Mouse (Mus musculus): ENCODE measurements at regions not wholly inside any gene's neighbourhood (a gene's known extent, or its start where the extent isn't known, plus 50 kb on each side); places are given as distances from the start of the nearest gene placed in this dataset.

DNA sequence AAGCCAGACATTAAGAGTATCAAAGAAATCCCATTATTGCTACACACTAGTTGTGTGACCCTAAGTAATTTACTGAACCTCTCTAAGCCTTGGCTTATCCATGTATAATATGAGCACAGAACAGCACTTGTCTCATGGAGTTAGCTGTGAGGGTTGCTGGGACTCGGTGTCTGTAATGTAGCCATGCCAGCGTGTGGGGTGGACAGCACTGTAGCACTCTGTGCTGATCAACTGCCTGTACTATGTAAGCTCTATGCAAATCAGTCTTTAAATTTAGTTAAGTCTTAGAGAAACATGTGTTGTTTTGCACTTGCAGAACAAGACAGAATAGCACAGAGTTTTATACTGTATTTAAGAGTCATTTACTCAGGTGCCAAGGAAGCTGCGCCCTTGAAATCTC is 225.0 kb upstream of the N6amt1 start:
- DNase-seq (ENCODE audit: low read depth, low spot score), result no peak
- TF ChIP-seq CHD2 (IDR thresholded peaks at IDR 0.05; ENCODE audit: low read depth, low read length) (no peak), HCFC1 (IDR thresholded peaks at IDR 0.05; ENCODE audit: borderline replicate concordance, insufficient read depth, low read length) (no peak), ZC3H11A (IDR thresholded peaks at IDR 0.05; ENCODE audit: borderline replicate concordance, low read depth, low read length) (no peak), MAFK (IDR thresholded peaks at IDR 0.05; ENCODE audit: insufficient read depth, low read depth, low read length) (no peak), ZNF384 (IDR thresholded peaks at IDR 0.05; ENCODE audit: low read depth, low read length) (no peak)
- peaks cover 5% of the 10 kb centered on the region in 2 experiments; a peak in 1 of 4 replicates for H3K4me1 ChIP-seq (ENCODE audit: control insufficient read depth in 2 of 2, insufficient read depth in 2 of 2, low read length in 2 of 2, poor library complexity in 1 of 2)
- H3K9ac ChIP-seq (ENCODE audit: insufficient read depth, low read depth, low read length, poor library complexity, severe bottlenecking), result no peak overlapping the region
- H3K4me3 ChIP-seq (ENCODE audit: insufficient read depth in 1 of 2, low read depth in 1 of 2, low read length in 2 of 2, poor library complexity in 1 of 2, severe bottlenecking in 1 of 2), result no peak overlapping the region
- H3K36me3 ChIP-seq (ENCODE audit: control insufficient read depth, insufficient read depth, low read length, poor library complexity, severe bottlenecking), result no peaks in the 10 kb centered on the region
- no peaks in the 10 kb centered on the region for H3K9me3 ChIP-seq (ENCODE audit: control insufficient read depth, insufficient read depth, low read depth, low read length)
- in situ Hi-C loops (cut with MboI; ENCODE audit: low sequenced_read_pairs in 2 of 2, unreplicated experiment in 2 of 2), result no loop called here
- H3K27ac ChIP-seq (ENCODE audit: insufficient read depth, low read depth, low read length, poor library complexity, severe bottlenecking), result no peak overlapping the region

GRCm38 (mm10) chr16:87128230-87128629 is 225.8 kb upstream of the N6amt1 start:
- Histone ChIP-seq H3K36me3 (ENCODE audit: control insufficient read depth, insufficient read depth, low read length, poor library complexity, severe bottlenecking) (no peaks in the 10 kb centered on the region), H3K4me1 (ENCODE audit: control insufficient read depth in 2 of 2, insufficient read depth in 2 of 2, low read length in 2 of 2, poor library complexity in 1 of 2) (peaks cover 5% of the 10 kb centered on the region in 2 experiments; a peak in 1 of 4 replicates), H3K9me3 (ENCODE audit: control insufficient read depth, insufficient read depth, low read depth, low read length) (no peaks in the 10 kb centered on the region), H3K27ac (ENCODE audit: insufficient read depth, low read depth, low read length, poor library complexity, severe bottlenecking) (no peak overlapping the region), H3K9ac (ENCODE audit: insufficient read depth, low read depth, low read length, poor library complexity, severe bottlenecking) (no peak overlapping the region), H3K4me3 (ENCODE audit: insufficient read depth in 1 of 2, low read depth in 1 of 2, low read length in 2 of 2, poor library complexity in 1 of 2, severe bottlenecking in 1 of 2) (no peak overlapping the region)
- TF ChIP-seq CHD2 (IDR thresholded peaks at IDR 0.05; ENCODE audit: low read depth, low read length) (no peak), MAFK (IDR thresholded peaks at IDR 0.05; ENCODE audit: insufficient read depth, low read depth, low read length) (no peak), ZC3H11A (IDR thresholded peaks at IDR 0.05; ENCODE audit: borderline replicate concordance, low read depth, low read length) (no peak), HCFC1 (IDR thresholded peaks at IDR 0.05; ENCODE audit: borderline replicate concordance, insufficient read depth, low read length) (no peak), ZNF384 (IDR thresholded peaks at IDR 0.05; ENCODE audit: low read depth, low read length) (no peak)
- in situ Hi-C loops (cut with MboI; ENCODE audit: low sequenced_read_pairs in 2 of 2, unreplicated experiment in 2 of 2), result no loop called here
- DNase-seq (ENCODE audit: low read depth, low spot score), result peak; percentile 9

DNA sequence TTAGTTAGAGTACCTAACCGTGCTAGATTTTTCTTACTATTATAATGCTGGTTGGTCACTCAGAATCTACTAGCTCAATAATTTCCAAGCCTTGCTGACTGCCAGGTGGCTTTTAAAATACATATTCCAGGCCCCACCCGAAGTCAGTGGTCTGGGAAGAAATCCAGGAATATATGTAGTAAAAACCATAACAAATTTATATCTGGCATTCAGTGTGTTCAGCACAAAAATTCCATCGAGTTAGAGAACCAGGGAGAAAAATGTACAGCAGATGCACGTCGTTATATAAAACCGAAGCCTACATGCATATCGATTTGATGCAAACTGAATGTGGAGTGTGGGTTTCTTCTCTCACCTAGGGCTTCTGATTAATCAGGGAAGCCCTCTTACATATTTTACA is 229.5 kb upstream of the N6amt1 start:
- TF ChIP-seq ZC3H11A (IDR thresholded peaks at IDR 0.05; ENCODE audit: borderline replicate concordance, low read depth, low read length) (no peak), MAFK (IDR thresholded peaks at IDR 0.05; ENCODE audit: insufficient read depth, low read depth, low read length) (no peak), ZNF384 (IDR thresholded peaks at IDR 0.05; ENCODE audit: low read depth, low read length) (no peak), CHD2 (IDR thresholded peaks at IDR 0.05; ENCODE audit: low read depth, low read length) (no peak), HCFC1 (IDR thresholded peaks at IDR 0.05; ENCODE audit: borderline replicate concordance, insufficient read depth, low read length) (no peak)
- Histone ChIP-seq H3K9me3 (ENCODE audit: control insufficient read depth, insufficient read depth, low read depth, low read length) (no peaks in the 10 kb centered on the region), H3K27ac (ENCODE audit: insufficient read depth, low read depth, low read length, poor library complexity, severe bottlenecking) (no peak overlapping the region), H3K4me3 (ENCODE audit: insufficient read depth in 1 of 2, low read depth in 1 of 2, low read length in 2 of 2, poor library complexity in 1 of 2, severe bottlenecking in 1 of 2) (no peak overlapping the region), H3K36me3 (ENCODE audit: control insufficient read depth, insufficient read depth, low read length, poor library complexity, severe bottlenecking) (no peaks in the 10 kb centered on the region), H3K9ac (ENCODE audit: insufficient read depth, low read depth, low read length, poor library complexity, severe bottlenecking) (no peak overlapping the region), H3K4me1 (ENCODE audit: control insufficient read depth in 2 of 2, insufficient read depth in 2 of 2, low read length in 2 of 2, poor library complexity in 1 of 2) (peaks cover 5% of the 10 kb centered on the region in 2 experiments; a peak in 1 of 4 replicates)
- in situ Hi-C loops (cut with MboI; ENCODE audit: low sequenced_read_pairs in 2 of 2, unreplicated experiment in 2 of 2), result no loop called here
- no peak for DNase-seq (ENCODE audit: low read depth, low spot score)

- Histone ChIP-seq H3K36me3 (ENCODE audit: control insufficient read depth, insufficient read depth, low read length, poor library complexity, severe bottlenecking) (no peaks in the 10 kb centered on the region), H3K27ac (ENCODE audit: insufficient read depth, low read depth, low read length, poor library complexity, severe bottlenecking) (no peak overlapping the region), H3K4me1 (ENCODE audit: control insufficient read depth in 2 of 2, insufficient read depth in 2 of 2, low read length in 2 of 2, poor library complexity in 1 of 2) (no peaks in the 10 kb centered on the region), H3K9ac (ENCODE audit: insufficient read depth, low read depth, low read length, poor library complexity, severe bottlenecking) (no peak overlapping the region), H3K4me3 (ENCODE audit: insufficient read depth in 1 of 2, low read depth in 1 of 2, low read length in 2 of 2, poor library complexity in 1 of 2, severe bottlenecking in 1 of 2) (no peak overlapping the region), H3K9me3 (ENCODE audit: control insufficient read depth, insufficient read depth, low read depth, low read length) (no peaks in the 10 kb centered on the region)
- no peak for DNase-seq (ENCODE audit: low read depth, low spot score)
- in situ Hi-C loops (cut with MboI; ENCODE audit: low sequenced_read_pairs in 2 of 2, unreplicated experiment in 2 of 2), result no loop called here
- TF ChIP-seq CHD2 (IDR thresholded peaks at IDR 0.05; ENCODE audit: low read depth, low read length), result no peak
- TF ChIP-seq ZNF384 (IDR thresholded peaks at IDR 0.05; ENCODE audit: low read depth, low read length), result no peak
- TF ChIP-seq HCFC1 (IDR thresholded peaks at IDR 0.05; ENCODE audit: borderline replicate concordance, insufficient read depth, low read length), result no peak
- no peak for TF ChIP-seq MAFK (IDR thresholded peaks at IDR 0.05; ENCODE audit: insufficient read depth, low read depth, low read length)
- no peak for TF ChIP-seq ZC3H11A (IDR thresholded peaks at IDR 0.05; ENCODE audit: borderline replicate concordance, low read depth, low read length)
Measured at GRCm38 (mm10) chr16:87103599-87103998, 250.4 kb upstream of the N6amt1 start.

DNA sequence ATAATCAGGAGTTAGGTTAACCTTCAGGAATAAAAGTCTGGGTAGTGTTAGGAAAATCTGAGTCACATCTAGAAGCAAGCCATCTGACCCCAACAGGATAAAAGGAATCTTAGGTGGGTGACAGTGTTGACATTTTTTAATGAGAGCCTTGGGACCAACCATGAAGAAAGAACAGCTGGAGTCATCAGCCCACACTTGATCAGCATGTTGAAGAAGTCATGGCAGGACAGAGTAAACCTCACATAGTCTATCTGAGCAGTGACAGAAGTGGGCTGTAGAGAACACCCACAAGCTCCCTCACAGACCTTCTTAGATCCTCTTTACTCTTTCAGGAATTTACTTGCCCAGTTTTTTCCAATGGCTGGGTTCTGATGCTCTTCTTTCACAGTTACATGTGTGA is 251.9 kb upstream of the N6amt1 start:
- in situ Hi-C loops (cut with MboI; ENCODE audit: low sequenced_read_pairs in 2 of 2, unreplicated experiment in 2 of 2), result no loop called here
- no peak for DNase-seq (ENCODE audit: low read depth, low spot score)

More for the DNA sequence above, 251.9 kb upstream of the N6amt1 start:
- Histone ChIP-seq H3K4me3 (ENCODE audit: insufficient read depth in 1 of 2, low read depth in 1 of 2, low read length in 2 of 2, poor library complexity in 1 of 2, severe bottlenecking in 1 of 2) (no peak overlapping the region), H3K27ac (ENCODE audit: insufficient read depth, low read depth, low read length, poor library complexity, severe bottlenecking) (no peak overlapping the region), H3K4me1 (ENCODE audit: control insufficient read depth in 2 of 2, insufficient read depth in 2 of 2, low read length in 2 of 2, poor library complexity in 1 of 2) (no peaks in the 10 kb centered on the region), H3K9ac (ENCODE audit: insufficient read depth, low read depth, low read length, poor library complexity, severe bottlenecking) (no peak overlapping the region), H3K36me3 (ENCODE audit: control insufficient read depth, insufficient read depth, low read length, poor library complexity, severe bottlenecking) (no peaks in the 10 kb centered on the region), H3K9me3 (ENCODE audit: control insufficient read depth, insufficient read depth, low read depth, low read length) (no peaks in the 10 kb centered on the region)
- TF ChIP-seq CHD2 (IDR thresholded peaks at IDR 0.05; ENCODE audit: low read depth, low read length) (no peak), ZNF384 (IDR thresholded peaks at IDR 0.05; ENCODE audit: low read depth, low read length) (no peak), MAFK (IDR thresholded peaks at IDR 0.05; ENCODE audit: insufficient read depth, low read depth, low read length) (no peak), ZC3H11A (IDR thresholded peaks at IDR 0.05; ENCODE audit: borderline replicate concordance, low read depth, low read length) (no peak), HCFC1 (IDR thresholded peaks at IDR 0.05; ENCODE audit: borderline replicate concordance, insufficient read depth, low read length) (no peak)

Data from ES-E14 (cell line).